Mouse (Mus musculus) embryonic facial prominence, embryonic 15.5 days (tissue): ENCODE measurements around the gene Hsd17b10. TPM values are rescaled to one million over a fixed set of nuclear protein-coding genes. Genes with fewer than 3 reads are reported as not detected.

Experiments used
- ATAC-seq: fragments of 200-750 bp; cut with Nextera tagmentation; 2 replicates; pipeline ENCODE4 v1.8.0; 2017; ENCODE audit warnings: low read depth, moderate TSS enrichment; ENCODE audit not compliant: insufficient number of reproducible peaks, low FRiP score, low TSS enrichment
- H3K27ac ChIP-seq: fragments of 300-500 bp; sonication (generic); replicated peaks from 2 replicates; pipeline ENCODE4 v1.5.1; 2015; ENCODE audit warnings: mild to moderate bottlenecking, inconsistent platforms
- H3K27me3 ChIP-seq: fragments of 300-500 bp; sonication (generic); 2 replicates; pipeline ENCODE4 v1.6.1; 2015; ENCODE audit warnings: inconsistent platforms
- H3K36me3 ChIP-seq: fragments of 300-500 bp; sonication (generic); 2 replicates; pipeline ENCODE4 v1.6.1; 2015; ENCODE audit warnings: mild to moderate bottlenecking, inconsistent platforms
- H3K4me1 ChIP-seq: fragments of 300-500 bp; sonication (generic); 2 replicates; pipeline ENCODE4 v1.6.1; 2015; ENCODE audit warnings: inconsistent platforms
- H3K4me2 ChIP-seq: fragments of 300-500 bp; sonication (generic); replicated peaks from 2 replicates; pipeline ENCODE4 v1.6.1; 2015; ENCODE audit warnings: mild to moderate bottlenecking, inconsistent platforms
- H3K4me3 ChIP-seq: fragments of 300-500 bp; sonication (generic); replicated peaks from 2 replicates; pipeline ENCODE4 v1.5.1; 2015; ENCODE audit warnings: mild to moderate bottlenecking, inconsistent platforms
- H3K9ac ChIP-seq: fragments of 300-500 bp; sonication (generic); 2 replicates; pipeline ENCODE4 v1.6.1; 2015; ENCODE audit warnings: inconsistent platforms
- H3K9me3 ChIP-seq: fragments of 300-500 bp; sonication (generic); replicated peaks from 2 replicates; pipeline ENCODE4 v1.6.1; 2016; ENCODE audit warnings: inconsistent platforms
- WGBS: fragments of 180-500 bp; shearing (Covaris S2); methylation state at CpG from one replicate; pipeline ENCODE4 v1.1.7; 2015; 5-methylcytosine and 5-hydroxymethylcytosine counted together
- polyA plus RNA-seq: library from polyadenylated mRNA; unstranded; fragments of >200 nt; fragmentation: Nextera tagmentation; extraction: Ambion mirVana; gene quantifications from 2 replicates; pipeline ENCODE4 v1.2.1, GENCODE M21; 2015

Gene Hsd17b10
- polyA plus RNA-seq, 1 experiment from 2014 or later = 180 TPM

DNA sequence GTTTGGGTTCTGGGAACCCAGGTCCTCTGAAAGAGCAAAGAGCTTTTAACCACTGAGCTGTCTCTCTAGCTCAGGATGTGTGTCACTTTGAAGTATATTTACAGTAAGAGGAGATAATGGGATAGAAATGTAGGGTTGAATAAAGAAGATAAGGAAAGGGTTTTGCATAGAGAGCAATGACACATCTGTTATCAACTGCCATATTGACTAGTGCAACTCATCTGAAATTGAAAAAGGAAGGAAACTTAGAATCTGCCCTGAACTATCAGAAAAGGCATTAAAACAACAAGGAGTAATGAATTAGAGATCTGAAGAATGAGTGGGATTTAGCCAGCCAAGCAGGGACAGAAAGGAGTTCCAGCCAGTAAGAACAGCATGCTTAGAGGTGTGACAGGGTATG lies 38.2 kb downstream of the Hsd17b10 start:
- no peak overlapping the region for H3K9ac ChIP-seq
- no peak overlapping the region for H3K4me2 ChIP-seq
- no peak overlapping the region for H3K4me3 ChIP-seq
- H3K9me3 ChIP-seq = no peaks in the 10 kb centered on the region
- no peak for ATAC-seq
- H3K36me3 ChIP-seq = peaks cover 14% of the 10 kb centered on the region; the same call in 1 of the 2 replicates
- H3K27me3 ChIP-seq = peaks cover 9% of the 10 kb centered on the region; the same call in 1 of the 2 replicates
- H3K27ac ChIP-seq = no peak overlapping the region
- H3K4me1 ChIP-seq = no peaks in the 10 kb centered on the region

DNA sequence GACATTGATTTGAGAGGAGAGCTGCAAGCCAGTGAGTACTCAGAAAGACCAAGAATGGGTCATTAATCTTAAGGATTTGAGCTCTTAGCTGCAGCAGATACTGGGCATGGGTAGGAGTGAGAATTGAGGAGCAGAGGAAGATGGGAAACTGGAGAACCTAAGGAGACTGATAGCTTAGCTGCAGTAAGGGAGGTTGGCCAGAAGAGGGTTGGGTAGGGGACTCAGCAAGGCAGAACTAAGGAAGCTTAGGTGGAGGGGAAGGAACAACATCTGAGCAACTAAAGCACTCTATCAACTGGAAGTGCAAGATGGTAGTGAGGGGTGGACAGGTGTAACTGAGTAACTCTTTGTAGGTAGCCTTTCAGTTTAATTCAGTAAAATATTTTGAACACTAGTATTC lies 45.6 kb downstream of the Hsd17b10 start:
- H3K27me3 ChIP-seq = 0 out of 2 replicates have a peak, but pooled peaks cover 8% of the 10 kb centered on the region
- no peak overlapping the region for H3K27ac ChIP-seq
- H3K9me3 ChIP-seq = no peaks in the 10 kb centered on the region
- no peak overlapping the region for H3K4me3 ChIP-seq
- ATAC-seq = no peak
- no peak overlapping the region for H3K9ac ChIP-seq
- H3K4me2 ChIP-seq = no peak overlapping the region
- H3K4me1 ChIP-seq = no peaks in the 10 kb centered on the region
- peaks cover 3% of the 10 kb centered on the region; the same call in 1 of the 2 replicates for H3K36me3 ChIP-seq

GRCm38 (mm10) chrX:152052546-152052945 lies 50.9 kb downstream of the Hsd17b10 start:
- Histone ChIP-seq H3K27me3 (0 out of 2 replicates have a peak, but pooled peaks cover 5% of the 10 kb centered on the region), H3K36me3 (0 out of 2 replicates have a peak, but pooled peaks cover 3% of the 10 kb centered on the region), H3K27ac (no peak overlapping the region), H3K4me1 (no peaks in the 10 kb centered on the region), H3K4me2 (no peak overlapping the region), H3K9me3 (no peaks in the 10 kb centered on the region), H3K9ac (no peak overlapping the region), H3K4me3 (no peak overlapping the region)
- no peak for ATAC-seq
- 58% methylated on average over 3 of the region's 3 CpGs for WGBS

Other genes starting within 250 kb of the Hsd17b10 start
- gene Huwe1, start 201.0 kb upstream of the Hsd17b10 start, polyA plus RNA-seq = 35.6 and 45.4 TPM in 2 replicates
- 4.7 and 6.5 TPM in 2 replicates for gene Ribc1, start 14.4 kb downstream of the Hsd17b10 start, polyA plus RNA-seq
- gene Smc1a, start 14.6 kb downstream of the Hsd17b10 start, polyA plus RNA-seq = 98.2 and 100 TPM in 2 replicates
- 4.5 and 5.1 TPM in 2 replicates for gene Iqsec2, start 142.4 kb downstream of the Hsd17b10 start, polyA plus RNA-seq
- 34.7 and 43.8 TPM in 2 replicates for gene Kdm5c, start 231.2 kb downstream of the Hsd17b10 start, polyA plus RNA-seq